Mouse (Mus musculus): ENCODE measurements around the gene Atat1. TPM values are rescaled to one million over a fixed set of nuclear protein-coding genes. Genes with fewer than 3 reads are reported as not detected.

The Atat1 gene
- total RNA-seq, 2 experiments from 2014 or later = 3.9 to 4.8 TPM

Small RNAs within 50 kb of the gene (microRNA-seq; reads per million reads assigned to microRNA genes)
- gene Gm28033 (not detected), gene Mir1894 (not detected)

Other genes with a start within 250 kb of the Atat1 start
- 10 to 100 TPM in 1 of 2 experiments, 1 to 10 TPM in 1; 9.8 to 13.7 TPM for gene Vars2, start 242.5 kb downstream of the Atat1 start, total RNA-seq (2021)
- 10 to 100 TPM; 17.7 to 18.9 TPM for gene Gtf2h4, start 236.3 kb downstream of the Atat1 start, total RNA-seq (2021)
- 10 to 100 TPM; 12.4 to 17.1 TPM for gene Ddr1, start 205.5 kb downstream of the Atat1 start, total RNA-seq (2021)
- 1 to 10 TPM; 7.1 to 8.0 TPM for gene Ier3, start 88.4 kb downstream of the Atat1 start, total RNA-seq (2021)
- gene Flot1, start 86.8 kb downstream of the Atat1 start, total RNA-seq (2021) = 10 to 100 TPM; 58.1 to 61.3 TPM
- 10 to 100 TPM; 25.7 to 34.7 TPM for gene Tubb5, start 71.8 kb downstream of the Atat1 start, total RNA-seq (2021)
- gene Mdc1, start 68.6 kb downstream of the Atat1 start, total RNA-seq (2021) = 1 to 10 TPM; 4.2 to 6.7 TPM
- gene Nrm, start 48.8 kb downstream of the Atat1 start, total RNA-seq (2021) = 1 to 10 TPM in 1 of 2 experiments, under 1 TPM in 1; 0.68 to 1.5 TPM
- gene Ppp1r18, start 44.5 kb downstream of the Atat1 start, total RNA-seq (2021) = 1 to 10 TPM; 4.1 to 5.8 TPM
- 10 to 100 TPM; 11.7 to 14.1 TPM for gene Dhx16, start 30.3 kb downstream of the Atat1 start, total RNA-seq (2021)
- gene 2310061I04Rik, start 12.6 kb downstream of the Atat1 start, total RNA-seq (2021) = 10 to 100 TPM; 78.6 to 79.3 TPM
- gene Mrps18b, start 6.3 kb upstream of the Atat1 start, total RNA-seq (2021) = 10 to 100 TPM; 61.6 to 62.4 TPM
- 10 to 100 TPM; 23.2 to 43.9 TPM for gene Ppp1r10, start 6.4 kb upstream of the Atat1 start, total RNA-seq (2021)
- 10 to 100 TPM; 73.4 to 74.3 TPM for gene Abcf1, start 59.7 kb upstream of the Atat1 start, total RNA-seq (2021)
- gene Gnl1, start 69.8 kb upstream of the Atat1 start, total RNA-seq (2021) = 10 to 100 TPM; 20.2 to 26.0 TPM
- 1 to 10 TPM; 2.1 to 3.2 TPM for gene Prr3, start 70.2 kb upstream of the Atat1 start, total RNA-seq (2021)
- gene H2-T24, start 110.5 kb upstream of the Atat1 start, total RNA-seq (2021) = 1 to 10 TPM in 1 of 2 experiments, under 1 TPM in 1; 0.98 to 1.5 TPM
- gene H2-T23, start 122.8 kb upstream of the Atat1 start, total RNA-seq (2021) = 1 to 10 TPM; 7.0 to 9.4 TPM
- 10 to 100 TPM in 1 of 2 experiments, 1 to 10 TPM in 1; 7.9 to 15.7 TPM for gene H2-T22, start 132.7 kb upstream of the Atat1 start, total RNA-seq (2021)
- gene Gm6034, start 132.9 kb upstream of the Atat1 start, total RNA-seq (2021) = not detected
- 1 to 10 TPM; 1.4 to 3.2 TPM for gene Gm11127, start 148.3 kb upstream of the Atat1 start, total RNA-seq (2021)
- not detected for gene Gm19684, start 211.6 kb upstream of the Atat1 start, total RNA-seq (2021)
- gene Gm7030, start 219.3 kb upstream of the Atat1 start, total RNA-seq (2021) = not detected